Comparison of ENCODE assay signal across 28 mouse cellular contexts in the genomic region with DNA sequence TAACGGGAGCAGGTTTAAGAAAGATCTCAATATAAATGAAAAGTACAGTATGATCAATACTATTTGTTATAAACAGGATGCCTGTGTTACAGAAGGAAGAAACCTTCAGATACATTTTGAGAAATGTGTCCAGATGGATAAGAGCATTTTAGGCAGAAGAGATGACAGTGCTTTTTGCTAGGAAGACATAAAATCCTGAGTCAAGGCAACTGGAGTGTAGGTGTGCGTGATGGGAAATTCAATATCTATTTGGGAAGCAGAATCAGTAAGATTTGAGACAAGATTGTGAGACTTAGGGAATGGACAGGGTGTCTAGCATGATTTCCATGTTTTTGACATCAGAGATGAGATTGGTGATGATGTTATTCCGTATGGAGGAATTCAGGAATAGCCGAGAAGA.
"Had no signal": no experiment of that assay in that cellular context is flagged by ENCODE, and none has a peak within 500 bp of the region (broad histone marks: within the 10 kb centered on the region; RNA-seq: fewer than 3 reads in every experiment).

No protein-coding gene starts in this region.

- H3K36me3 ChIP-seq: embryonic facial prominence, embryonic 10.5 days; embryonic facial prominence, embryonic 12.5 days; embryonic facial prominence, embryonic 13.5 days; embryonic facial prominence, embryonic 15.5 days; forebrain, embryonic 10.5 days; forebrain, embryonic 12.5 days; forebrain, embryonic 15.5 days had no signal

- ATAC-seq: forebrain, embryonic 13.5 days; forebrain, embryonic 14.5 days; forebrain, embryonic 15.5 days; forebrain, embryonic 16.5 days; forebrain, postnatal 0 days had no signal

- H3K4me3 ChIP-seq: embryonic facial prominence, embryonic 10.5 days; embryonic facial prominence, embryonic 12.5 days; embryonic facial prominence, embryonic 13.5 days; embryonic facial prominence, embryonic 15.5 days; erythroblast, embryonic 14.5 days; forebrain, embryonic 10.5 days; forebrain, embryonic 12.5 days; forebrain, embryonic 13.5 days; forebrain, embryonic 15.5 days; gastrocnemius, adult 2 months; heart, adult 2 months had no signal

- DNase-seq: cerebellum, adult 8-10 months; cerebellum, adult 9-10 months; cerebellum, adult 9-11 months; cerebellum, postnatal 10 days; cerebellum, postnatal 14 days; cerebellum, postnatal 25 days; cerebellum, postnatal 36 days; embryo, embryonic 11 days; forebrain, postnatal 0 days; gastrocnemius, adult 2 months; gastrocnemius, postnatal 10 days; gastrocnemius, postnatal 14 days; gastrocnemius, postnatal 25 days; gastrocnemius, postnatal 36 days; heart, adult 11 months; heart, adult 18-20 months; heart, adult 2 months had no signal

- H3K4me1 ChIP-seq: embryonic facial prominence, embryonic 10.5 days; embryonic facial prominence, embryonic 12.5 days; embryonic facial prominence, embryonic 13.5 days; embryonic facial prominence, embryonic 15.5 days; forebrain, embryonic 10.5 days; forebrain, embryonic 12.5 days; forebrain, embryonic 13.5 days; forebrain, embryonic 15.5 days had no signal

- H3K9ac ChIP-seq: embryonic facial prominence, embryonic 12.5 days; embryonic facial prominence, embryonic 13.5 days; embryonic facial prominence, embryonic 15.5 days; forebrain, embryonic 12.5 days; forebrain, embryonic 13.5 days; forebrain, embryonic 15.5 days; forebrain, postnatal 0 days had no signal

- H3K27ac ChIP-seq: embryonic facial prominence, embryonic 10.5 days; embryonic facial prominence, embryonic 12.5 days; embryonic facial prominence, embryonic 13.5 days; embryonic facial prominence, embryonic 15.5 days; forebrain, embryonic 10.5 days; forebrain, embryonic 12.5 days; forebrain, embryonic 13.5 days; forebrain, embryonic 15.5 days; gastrocnemius, adult 2 months; heart, adult 2 months had no signal

- H3K4me2 ChIP-seq: embryonic facial prominence, embryonic 12.5 days; embryonic facial prominence, embryonic 13.5 days; embryonic facial prominence, embryonic 15.5 days; forebrain, embryonic 12.5 days; forebrain, embryonic 13.5 days; forebrain, embryonic 15.5 days had no signal

- H3K27me3 ChIP-seq: embryonic facial prominence, embryonic 12.5 days; embryonic facial prominence, embryonic 13.5 days; embryonic facial prominence, embryonic 15.5 days; forebrain, embryonic 12.5 days; forebrain, embryonic 13.5 days; forebrain, embryonic 15.5 days had no signal

- H3K9me3 ChIP-seq: embryonic facial prominence, embryonic 10.5 days; embryonic facial prominence, embryonic 15.5 days; forebrain, embryonic 10.5 days; forebrain, embryonic 12.5 days; forebrain, embryonic 13.5 days; forebrain, embryonic 15.5 days had no signal
